Mouse (Mus musculus): Measurements from ENCODE around the gene Pmfbp1. TPM values are rescaled to one million over a fixed set of nuclear protein-coding genes. Genes with fewer than 3 reads are reported as not detected.

Pmfbp1 gene
- polyA plus RNA-seq, 1 experiment, result 0.13 TPM

DNA sequence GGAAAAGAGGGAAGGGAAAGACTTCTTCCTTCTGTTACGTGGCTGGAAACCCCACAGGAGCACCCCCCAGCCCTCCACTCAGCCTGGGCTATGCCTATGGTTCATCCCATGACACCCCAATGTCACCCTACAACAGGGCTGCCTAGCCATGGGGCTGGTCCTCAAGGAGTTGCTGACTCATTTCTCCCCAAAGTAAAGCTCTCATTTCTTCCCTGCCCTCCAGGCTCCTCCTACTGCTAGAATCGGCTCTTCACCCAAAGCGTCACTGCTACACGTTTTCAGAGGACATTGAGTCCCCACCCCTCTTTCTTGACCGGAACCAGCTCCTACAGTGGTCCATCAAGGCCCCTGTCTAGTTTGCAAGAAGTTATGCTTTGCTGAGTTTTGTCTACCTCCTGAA is 48.3 kb downstream of the Pmfbp1 start:
- H3K4me3 ChIP-seq (ENCODE audit: insufficient read depth, low read length), result no peak overlapping the region
- TF ChIP-seq POLR2A (IDR thresholded peaks at IDR 0.05; ENCODE audit: extremely low read depth, insufficient read depth, low read length) (no peak), CTCF (IDR thresholded peaks at IDR 0.05; ENCODE audit: extremely low read depth, insufficient read depth, low read length) (no peak)

DNA sequence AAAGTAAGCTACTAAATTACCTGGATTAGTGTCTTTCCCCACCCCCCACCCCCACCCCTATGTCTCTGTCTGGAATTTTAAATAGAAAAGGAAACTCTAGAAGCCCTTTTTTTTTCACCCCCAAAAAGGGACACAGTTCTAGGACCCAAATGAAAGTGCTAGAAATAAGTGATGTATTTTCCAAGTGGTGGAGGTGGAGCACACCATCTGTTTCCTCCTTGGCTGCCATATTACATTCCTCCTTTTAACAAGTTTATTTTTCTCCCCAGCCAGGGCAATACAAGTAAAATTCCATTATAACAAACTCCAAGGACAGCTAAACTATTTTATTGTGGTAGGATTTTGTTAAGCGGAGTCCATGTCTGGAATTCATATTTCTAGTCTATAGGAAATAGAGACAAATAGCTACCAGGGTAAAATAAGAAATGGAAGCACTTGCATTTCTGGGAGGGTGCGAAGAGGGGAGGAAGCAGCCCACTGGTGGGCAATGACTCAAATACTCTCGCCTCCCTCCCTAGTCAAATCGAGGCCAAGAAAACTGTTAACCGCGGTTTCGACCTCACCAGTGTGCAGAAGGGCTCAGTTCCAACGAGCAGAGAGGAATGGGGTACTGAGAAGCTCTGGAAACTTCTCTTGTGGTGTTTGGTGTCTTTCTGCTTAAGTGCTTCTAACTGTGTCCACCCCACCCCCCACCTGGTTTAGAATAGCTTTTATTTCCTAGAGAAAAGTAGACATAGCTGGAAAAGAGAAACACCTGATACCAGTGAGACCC is 49.1 kb downstream of the Pmfbp1 start:
- Histone ChIP-seq H3K4me3 (ENCODE audit: insufficient read depth, low read length) (no peak overlapping the region), H3K27ac (ENCODE audit: insufficient read depth, low read length) (0 out of 2 replicates have a peak overlapping the region, but pooled peaks have one; percentile 68), H3K4me1 (ENCODE audit: control insufficient read depth, insufficient read depth, low read length) (no peaks in the 10 kb centered on the region)
- TF ChIP-seq POLR2A (IDR thresholded peaks at IDR 0.05; ENCODE audit: extremely low read depth, insufficient read depth, low read length) (no peak), CTCF (IDR thresholded peaks at IDR 0.05; ENCODE audit: extremely low read depth, insufficient read depth, low read length) (no peak)

More for the DNA sequence above, 48.3 kb downstream of the Pmfbp1 start:
- Histone ChIP-seq H3K27ac (ENCODE audit: insufficient read depth, low read length) (peak overlapping the region; percentile 68; the same call in 1 of the 2 replicates), H3K4me1 (ENCODE audit: control insufficient read depth, insufficient read depth, low read length) (no peaks in the 10 kb centered on the region)

DNA sequence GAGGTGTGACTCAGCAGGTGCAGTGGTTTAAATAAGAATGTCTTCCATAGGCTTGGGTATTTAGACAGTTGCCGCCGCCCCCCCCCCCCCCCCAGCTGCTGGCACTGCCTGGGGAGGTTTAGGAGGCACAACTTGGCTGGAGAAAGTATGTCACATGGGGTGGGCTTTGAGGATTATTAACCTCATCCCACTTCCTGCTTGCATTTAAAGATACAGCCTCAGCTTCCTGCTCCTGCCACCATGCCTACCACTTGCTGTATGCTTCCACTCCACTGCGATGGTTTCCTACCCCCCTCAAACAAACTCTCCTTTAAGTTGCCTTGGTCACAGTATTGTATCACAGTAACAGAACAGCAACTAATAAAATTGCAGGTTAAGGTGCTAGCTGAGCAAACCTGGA is 50.2 kb downstream of the Pmfbp1 start:
- H3K4me3 ChIP-seq (ENCODE audit: insufficient read depth, low read length), result no peak overlapping the region
- H3K27ac ChIP-seq (ENCODE audit: insufficient read depth, low read length), result peak overlapping the region; percentile 21; the same call in 1 of the 2 replicates
- H3K4me1 ChIP-seq (ENCODE audit: control insufficient read depth, insufficient read depth, low read length), result no peaks in the 10 kb centered on the region
- TF ChIP-seq POLR2A (IDR thresholded peaks at IDR 0.05; ENCODE audit: extremely low read depth, insufficient read depth, low read length), result no peak
- TF ChIP-seq CTCF (IDR thresholded peaks at IDR 0.05; ENCODE audit: extremely low read depth, insufficient read depth, low read length), result no peak

DNA sequence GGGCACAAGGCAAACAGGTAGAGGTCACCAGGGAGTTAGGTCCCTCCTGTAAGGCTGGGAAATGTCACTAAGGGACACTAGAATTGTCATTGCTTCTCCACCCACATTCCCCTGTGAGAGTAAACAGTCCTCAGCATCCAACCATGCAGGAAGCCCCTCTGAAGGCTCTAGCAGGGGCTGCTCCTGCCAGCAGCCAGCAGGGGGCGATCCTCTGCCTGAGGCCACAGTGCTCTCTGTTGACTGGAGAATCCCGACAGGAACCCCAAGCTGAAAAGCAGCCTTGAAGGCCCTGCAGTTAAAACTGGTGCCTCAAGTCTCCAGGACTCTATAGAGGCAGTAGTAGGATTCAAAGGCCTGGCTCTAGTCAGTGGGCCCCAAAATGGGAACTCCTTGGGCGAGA is 57.8 kb downstream of the Pmfbp1 start:
- Histone ChIP-seq H3K4me1 (ENCODE audit: control insufficient read depth, insufficient read depth, low read length) (no peaks in the 10 kb centered on the region), H3K27ac (ENCODE audit: insufficient read depth, low read length) (no peak overlapping the region), H3K4me3 (ENCODE audit: insufficient read depth, low read length) (no peak overlapping the region)
- TF ChIP-seq POLR2A (IDR thresholded peaks at IDR 0.05; ENCODE audit: extremely low read depth, insufficient read depth, low read length), result no peak
- TF ChIP-seq CTCF (IDR thresholded peaks at IDR 0.05; ENCODE audit: extremely low read depth, insufficient read depth, low read length), result peak; percentile 33

DNA sequence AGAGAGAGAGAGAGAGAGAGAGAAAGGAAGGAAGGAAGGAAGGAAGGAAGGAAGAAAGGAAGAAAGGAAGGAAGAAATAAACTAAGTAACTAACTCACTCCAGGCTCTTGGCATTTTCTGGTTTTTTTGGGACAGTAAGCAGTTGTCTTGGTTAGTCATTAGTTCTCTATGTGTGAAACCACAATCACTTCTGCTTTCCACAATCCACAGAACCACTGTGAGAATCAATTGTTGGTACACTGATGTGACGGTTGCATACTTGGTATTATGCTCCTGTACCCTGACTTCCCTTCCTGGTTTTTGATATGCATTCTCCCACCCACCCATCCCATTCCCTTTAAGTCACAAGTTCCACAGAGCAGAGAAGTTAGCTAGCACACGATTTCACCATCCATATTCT is 70.1 kb downstream of the Pmfbp1 start:
- no peak overlapping the region for H3K4me3 ChIP-seq (ENCODE audit: insufficient read depth, low read length)
- no peak overlapping the region for H3K27ac ChIP-seq (ENCODE audit: insufficient read depth, low read length)
- TF ChIP-seq POLR2A (IDR thresholded peaks at IDR 0.05; ENCODE audit: extremely low read depth, insufficient read depth, low read length), result no peak
- TF ChIP-seq CTCF (IDR thresholded peaks at IDR 0.05; ENCODE audit: extremely low read depth, insufficient read depth, low read length), result no peak
- H3K4me1 ChIP-seq (ENCODE audit: control insufficient read depth, insufficient read depth, low read length), result no peaks in the 10 kb centered on the region

- Histone ChIP-seq H3K4me3 (ENCODE audit: insufficient read depth, low read length) (peak overlapping the region; percentile 71), H3K27ac (ENCODE audit: insufficient read depth, low read length) (peak overlapping the region; percentile 58), H3K4me1 (ENCODE audit: control insufficient read depth, insufficient read depth, low read length) (no peaks in the 10 kb centered on the region)
- TF ChIP-seq CTCF (IDR thresholded peaks at IDR 0.05; ENCODE audit: extremely low read depth, insufficient read depth, low read length), result no peak
- no peak for TF ChIP-seq POLR2A (IDR thresholded peaks at IDR 0.05; ENCODE audit: extremely low read depth, insufficient read depth, low read length)
Measured at GRCm38 (mm10) chr8:109564766-109565165, 70.9 kb downstream of the Pmfbp1 start.

DNA sequence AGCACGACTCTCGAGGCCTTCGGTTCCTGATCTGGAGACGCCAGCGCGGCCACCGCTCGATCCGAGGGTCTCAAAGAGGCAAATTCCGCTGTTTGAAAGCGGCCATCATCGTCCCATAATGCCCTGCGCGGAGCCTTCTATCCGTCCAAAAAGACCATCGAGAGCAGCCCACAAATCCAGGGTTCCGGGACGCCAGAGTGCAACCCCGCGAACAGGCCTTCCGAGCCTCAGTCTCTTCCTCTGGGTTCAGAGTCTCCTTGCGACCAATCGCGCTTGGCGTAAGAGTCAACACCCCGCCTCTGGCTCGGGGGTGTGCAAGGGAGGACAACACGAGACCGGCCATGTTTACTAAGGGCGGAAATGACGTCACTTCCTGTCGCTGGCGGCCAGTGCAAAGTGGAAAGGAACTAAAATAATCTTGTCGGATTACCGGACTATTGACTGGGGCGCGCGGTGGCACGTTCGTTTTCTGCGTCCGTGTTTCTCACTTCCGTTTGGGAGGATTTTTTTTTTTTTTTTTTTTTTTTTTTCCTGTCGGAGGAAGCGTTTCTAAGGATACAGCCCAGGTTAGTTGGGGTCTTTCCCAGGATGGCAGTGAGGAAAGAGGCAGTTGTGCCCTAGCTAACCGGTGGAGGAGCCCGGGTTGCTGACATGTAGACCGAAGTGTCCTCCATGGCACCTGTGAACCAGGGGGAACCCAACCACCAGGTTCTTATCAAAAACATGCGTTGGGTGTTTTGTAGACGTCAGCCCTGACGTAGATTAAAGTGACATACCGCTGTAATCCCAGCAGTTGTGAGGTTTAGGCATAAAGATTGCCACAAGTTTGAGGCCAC is 71.9 kb downstream of the Pmfbp1 start, which contains the start of the genes Dhx38 and Txnl4b:
Dhx38 (minus strand) TSS at position 364 of the 836 bp plus-strand sequence.
Txnl4b (plus strand) TSS at position 395 of the 836 bp plus-strand sequence.
- Histone ChIP-seq H3K4me3 (ENCODE audit: insufficient read depth, low read length) (peak within 1 kb of the TSS; percentile 71), H3K4me1 (ENCODE audit: control insufficient read depth, insufficient read depth, low read length) (no peaks in the 10 kb centered on the region), H3K27ac (ENCODE audit: insufficient read depth, low read length) (peak within 1 kb of the TSS; percentile 58)
- TF ChIP-seq POLR2A (IDR thresholded peaks at IDR 0.05; ENCODE audit: extremely low read depth, insufficient read depth, low read length) (0 out of 2 replicates have a peak, but pooled peaks have one; percentile 20), CTCF (IDR thresholded peaks at IDR 0.05; ENCODE audit: extremely low read depth, insufficient read depth, low read length) (no peak)

- H3K4me1 ChIP-seq (ENCODE audit: control insufficient read depth, insufficient read depth, low read length), result no peaks in the 10 kb centered on the region
- H3K4me3 ChIP-seq (ENCODE audit: insufficient read depth, low read length), result no peak overlapping the region
- H3K27ac ChIP-seq (ENCODE audit: insufficient read depth, low read length), result no peak overlapping the region
- no peak for TF ChIP-seq POLR2A (IDR thresholded peaks at IDR 0.05; ENCODE audit: extremely low read depth, insufficient read depth, low read length)
- no peak for TF ChIP-seq CTCF (IDR thresholded peaks at IDR 0.05; ENCODE audit: extremely low read depth, insufficient read depth, low read length)
Measured at GRCm38 (mm10) chr8:109571139-109571538, 77.3 kb downstream of the Pmfbp1 start.

- H3K4me3 ChIP-seq (ENCODE audit: insufficient read depth, low read length), result no peak overlapping the region
- no peak overlapping the region for H3K27ac ChIP-seq (ENCODE audit: insufficient read depth, low read length)
- TF ChIP-seq POLR2A (IDR thresholded peaks at IDR 0.05; ENCODE audit: extremely low read depth, insufficient read depth, low read length), result no peak
- TF ChIP-seq CTCF (IDR thresholded peaks at IDR 0.05; ENCODE audit: extremely low read depth, insufficient read depth, low read length), result no peak
- no peaks in the 10 kb centered on the region for H3K4me1 ChIP-seq (ENCODE audit: control insufficient read depth, insufficient read depth, low read length)
Measured at GRCm38 (mm10) chr8:109576311-109576710, 82.5 kb downstream of the Pmfbp1 start.

Measured in cortical plate, adult 2 months (tissue).